Mouse (Mus musculus): Measurements from ENCODE around the gene Hoxa9.

DNA sequence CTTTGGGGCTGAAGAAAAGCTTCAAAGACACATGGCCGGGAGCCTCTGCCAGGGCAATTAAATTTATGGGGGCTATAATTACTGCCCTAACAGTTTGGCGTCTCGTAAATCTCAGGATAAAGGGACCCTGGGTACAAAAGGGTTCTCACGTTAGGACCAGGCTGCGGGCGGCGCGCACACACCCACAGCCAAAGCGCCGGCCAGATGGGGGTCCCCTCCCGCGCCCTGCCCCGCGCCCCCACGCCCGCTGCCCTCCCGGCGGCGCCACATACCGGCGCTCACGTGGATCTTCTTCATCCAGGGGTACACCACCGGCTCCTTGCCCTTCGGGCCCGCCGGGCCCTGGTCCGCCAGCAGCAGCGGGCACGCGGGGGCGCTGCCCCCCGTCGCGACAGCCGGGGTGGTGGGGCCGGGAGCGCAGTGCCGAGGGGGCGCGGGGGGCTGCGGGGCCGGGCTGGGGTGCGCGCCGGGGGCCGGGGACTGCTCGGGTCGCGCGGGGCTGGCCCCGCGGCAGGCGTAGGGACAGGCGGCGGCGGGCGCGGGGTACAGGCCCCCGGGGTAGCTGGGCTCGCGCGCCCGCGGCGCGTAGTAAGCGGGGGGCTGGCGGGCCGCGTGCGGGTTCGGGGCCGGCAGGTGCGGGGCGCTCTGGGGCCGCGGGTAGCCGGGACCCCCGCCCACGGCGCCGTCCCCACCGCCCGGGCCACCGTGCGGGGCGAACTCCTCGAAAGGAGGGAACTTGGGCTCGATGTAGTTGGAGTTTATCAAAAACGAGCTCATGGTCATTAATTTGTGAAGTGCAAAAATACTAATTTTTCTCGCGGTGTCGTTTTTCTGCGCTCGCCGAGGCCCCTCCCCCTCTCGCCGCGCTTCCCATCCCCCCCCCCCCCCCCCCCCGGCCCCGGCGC lies 39.7 kb downstream of the Hoxa9 start, which contains the start of gene Hoxa4:
- no peak for TF ChIP-seq MYOG (IDR thresholded peaks at IDR 0.05; ENCODE audit: control insufficient read depth in 1 of 3, insufficient read depth in 1 of 3, insufficient read length in 2 of 3, low read depth in 2 of 3)
- TF ChIP-seq POLR2A (IDR thresholded peaks at IDR 0.05; ENCODE audit: insufficient read length, low read depth), result no peak
- no peak for TF ChIP-seq SRF (IDR thresholded peaks at IDR 0.05; ENCODE audit: control insufficient read depth, insufficient read length, low read depth)
- TF ChIP-seq MAX (IDR thresholded peaks at IDR 0.05; ENCODE audit: low read depth), result no peak
- no peak for TF ChIP-seq E2F4 (IDR thresholded peaks at IDR 0.05; ENCODE audit: insufficient read depth)
- no peak for TF ChIP-seq REST (IDR thresholded peaks at IDR 0.05; ENCODE audit: insufficient read depth, insufficient read length)
- no peak for TF ChIP-seq USF1 (IDR thresholded peaks at IDR 0.05; ENCODE audit: low read depth)
- TF ChIP-seq TCF12 (IDR thresholded peaks at IDR 0.05; ENCODE audit: insufficient read depth, poor library complexity, severe bottlenecking), result no peak
- TF ChIP-seq POLR2AphosphoS2 (IDR thresholded peaks at IDR 0.05; ENCODE audit: insufficient read length, low read depth), result no peak
- no peak for TF ChIP-seq MYOD1 (IDR thresholded peaks at IDR 0.05; ENCODE audit: control insufficient read depth in 1 of 3, insufficient read length in 2 of 3, low read depth in 2 of 3)
